Mouse (Mus musculus) bone marrow, adult 2 months (tissue): ENCODE data around the gene Fezf2.

ENCODE experiments used
- CTCF ChIP-seq: fragments of 200-500 bp; IDR thresholded peaks from 2 replicates; pipeline ENCODE4 v1.5.1; 2011; ENCODE audit warnings: low read length, control low read depth; ENCODE audit not compliant: control insufficient read depth, insufficient read depth
- POLR2A ChIP-seq: fragments of 200-500 bp; IDR thresholded peaks from 2 replicates; pipeline ENCODE4 v1.6.1; 2011; ENCODE audit warnings: low read depth, mild to moderate bottlenecking, control low read depth, low read length, borderline replicate concordance; ENCODE audit not compliant: control insufficient read depth

- TF ChIP-seq POLR2A (no peak), CTCF (no peak)
Measured at GRCm38 (mm10) chr14:12337998-12338809, 9.8 kb downstream of the Fezf2 start.
